Mouse (Mus musculus): ENCODE data around the gene Tut7. TPM values are rescaled to one million over a fixed set of nuclear protein-coding genes. Genes with fewer than 3 reads are reported as not detected.
"Not testable (repeated sequence)": the region's sequence is repeated elsewhere in the genome, so short reads cannot be mapped to it uniquely, and the experiment has no call there.

The Tut7 gene
- total RNA-seq (2022): 10 to 100 TPM; 35.5 to 42.0 (median 39.5) TPM

GRCm38 (mm10) chr13:59822507-59823462 lies at the start of gene Tut7:
TSS of gene Tut7 (minus strand) at chr13:59823147.
- DNase-seq (ENCODE audit: low spot score): peak; percentile 94

- DNase-seq (ENCODE audit: low spot score): no peak
These were observed 49.5 kb upstream of the Tut7 start for GRCm38 (mm10) chr13:59872446-59872845.

- no peak for DNase-seq (ENCODE audit: low spot score)
These were observed 47.1 kb upstream of the Tut7 start for GRCm38 (mm10) chr13:59870004-59870403.

GRCm38 (mm10) chr13:59868011-59868649 lies 45.2 kb upstream of the Tut7 start:
- DNase-seq (ENCODE audit: low spot score): no peak

- DNase-seq (ENCODE audit: low spot score): peak; percentile 19
These were observed 44.2 kb upstream of the Tut7 start for GRCm38 (mm10) chr13:59867103-59867502.

GRCm38 (mm10) chr13:59859515-59859914 lies 36.6 kb upstream of the Tut7 start:
- no peak for DNase-seq (ENCODE audit: low spot score)

- peak; percentile 55 for DNase-seq (ENCODE audit: low spot score)
These were observed 33.5 kb upstream of the Tut7 start for GRCm38 (mm10) chr13:59856286-59857070.

GRCm38 (mm10) chr13:59853471-59853870 lies 30.5 kb upstream of the Tut7 start:
- DNase-seq (ENCODE audit: low spot score): no peak

- DNase-seq (ENCODE audit: low spot score): no peak
These were observed 27.4 kb upstream of the Tut7 start for GRCm38 (mm10) chr13:59850373-59850772.

- DNase-seq (ENCODE audit: low spot score): no peak
These were observed 21.7 kb upstream of the Tut7 start for GRCm38 (mm10) chr13:59844661-59845060.

GRCm38 (mm10) chr13:59843976-59844375 lies 21.0 kb upstream of the Tut7 start:
- DNase-seq (ENCODE audit: low spot score): no peak

- peak; percentile 88 for DNase-seq (ENCODE audit: low spot score)
These were observed 19.6 kb upstream of the Tut7 start for GRCm38 (mm10) chr13:59842226-59843210.

GRCm38 (mm10) chr13:59841761-59842160 lies 18.8 kb upstream of the Tut7 start:
- DNase-seq (ENCODE audit: low spot score): not testable (repeated sequence)

GRCm38 (mm10) chr13:59840429-59841169 lies 17.7 kb upstream of the Tut7 start:
- DNase-seq (ENCODE audit: low spot score): peak; percentile 86

GRCm38 (mm10) chr13:59839356-59839755 lies 16.4 kb upstream of the Tut7 start:
- DNase-seq (ENCODE audit: low spot score): no peak

GRCm38 (mm10) chr13:59838464-59838863 lies 15.5 kb upstream of the Tut7 start:
- DNase-seq (ENCODE audit: low spot score): no peak

GRCm38 (mm10) chr13:59836811-59837210 lies 13.9 kb upstream of the Tut7 start:
- DNase-seq (ENCODE audit: low spot score): no peak

GRCm38 (mm10) chr13:59836101-59836798 lies 13.3 kb upstream of the Tut7 start:
- no peak for DNase-seq (ENCODE audit: low spot score)

- DNase-seq (ENCODE audit: low spot score): no peak
These were observed 12.0 kb upstream of the Tut7 start for GRCm38 (mm10) chr13:59834786-59835452.

All from heart, adult 8-10 months (tissue).